Mouse (Mus musculus) lung, embryonic 14.5 days (tissue): ENCODE measurements around the gene F3. TPM values are rescaled to one million over a fixed set of nuclear protein-coding genes. Genes with fewer than 3 reads are reported as not detected.

Experiments used
- ATAC-seq: fragments of 200-750 bp; cut with Nextera tagmentation; 2 replicates; pipeline ENCODE4 v1.8.0; 2017; ENCODE audit warnings: mild to moderate bottlenecking, moderate TSS enrichment, moderate library complexity; ENCODE audit not compliant: insufficient read depth
- DNase-seq: peaks from one replicate; pipeline ENCODE4 v3.0.0-alpha.2; 2015
- H3K27ac ChIP-seq: fragments of 300-500 bp; sonication (generic); 2 replicates; pipeline ENCODE4 v1.5.1; 2014; ENCODE audit warnings: low read depth, mild to moderate bottlenecking, moderate library complexity
- H3K27me3 ChIP-seq: fragments of 300-500 bp; sonication (generic); 2 replicates; pipeline ENCODE4 v1.6.1; 2014; ENCODE audit warnings: low read length, control low read depth; ENCODE audit not compliant: insufficient read depth
- H3K36me3 ChIP-seq: fragments of 300-500 bp; sonication (generic); 2 replicates; pipeline ENCODE4 v1.6.1; 2014; ENCODE audit warnings: control low read depth; ENCODE audit not compliant: insufficient read depth
- H3K4me1 ChIP-seq: fragments of 300-500 bp; sonication (generic); 2 replicates; pipeline ENCODE4 v1.6.1; 2014; ENCODE audit warnings: antibody characterized with exemption, control low read depth; ENCODE audit not compliant: insufficient read depth
- H3K4me2 ChIP-seq: fragments of 300-500 bp; sonication (generic); 2 replicates; pipeline ENCODE4 v1.6.1; 2014; ENCODE audit warnings: mild to moderate bottlenecking
- H3K4me3 ChIP-seq: fragments of 300-500 bp; sonication (generic); 2 replicates; pipeline ENCODE4 v1.5.1; 2014; ENCODE audit warnings: low read depth, low read length
- H3K9ac ChIP-seq: fragments of 300-500 bp; sonication (generic); 2 replicates; pipeline ENCODE4 v1.6.1; 2014
- H3K9me3 ChIP-seq: fragments of 300-500 bp; sonication (generic); 2 replicates; pipeline ENCODE4 v1.6.1; 2016; ENCODE audit warnings: low read depth, low read length, control low read depth
- CTCF ChIP-seq: IDR thresholded peaks from 2 replicates; pipeline ENCODE4 v1.5.1; 2016; ENCODE audit warnings: antibody characterized with exemption, low read depth
- WGBS: fragments of 180-500 bp; shearing (Covaris S2); extraction: QIAGEN DNeasy Blood & Tissue Kit; methylation state at CpG from one replicate; pipeline ENCODE4 v1.1.7; 2014; 5-methylcytosine and 5-hydroxymethylcytosine counted together
- polyA plus RNA-seq: library from polyadenylated mRNA; unstranded; fragments of >200 nt; fragmentation: Nextera tagmentation; extraction: Ambion mirVana; gene quantifications from 2 replicates; pipeline ENCODE4 v1.2.1, GENCODE M21; 2014

F3 gene
- polyA plus RNA-seq, 1 experiment from 2014 or later = 16.1 TPM

GRCm38 (mm10) chr3:121684963-121685362, 38.4 kb upstream of the F3 start:
- Histone ChIP-seq H3K4me3 (no peak overlapping the region), H3K4me1 (peaks cover 6% of the 10 kb centered on the region; the same call in 1 of the 2 replicates), H3K9me3 (no peaks in the 10 kb centered on the region), H3K36me3 (no peaks in the 10 kb centered on the region), H3K27ac (no peak overlapping the region), H3K27me3 (no peaks in the 10 kb centered on the region), H3K4me2 (no peak overlapping the region), H3K9ac (no peak overlapping the region)
- WGBS = 50% methylated on average over 4 of the region's 4 CpGs
- DNase-seq (no peak), ATAC-seq (no peak)
- TF ChIP-seq CTCF = no peak

GRCm38 (mm10) chr3:121685985-121686384, 37.4 kb upstream of the F3 start:
- Histone ChIP-seq H3K27ac (no peak overlapping the region), H3K4me1 (0 out of 2 replicates have a peak, but pooled peaks cover 5% of the 10 kb centered on the region), H3K9ac (no peak overlapping the region), H3K4me2 (no peak overlapping the region), H3K4me3 (no peak overlapping the region), H3K36me3 (no peaks in the 10 kb centered on the region), H3K9me3 (no peaks in the 10 kb centered on the region), H3K27me3 (no peaks in the 10 kb centered on the region)
- TF ChIP-seq CTCF = no peak
- 63% methylated on average over 1 of the region's 1 CpGs for WGBS
- ATAC-seq (no peak), DNase-seq (no peak)

GRCm38 (mm10) chr3:121686408-121686911, 36.9 kb upstream of the F3 start:
- Histone ChIP-seq H3K9ac (no peak overlapping the region), H3K36me3 (no peaks in the 10 kb centered on the region), H3K27me3 (no peaks in the 10 kb centered on the region), H3K9me3 (no peaks in the 10 kb centered on the region), H3K27ac (no peak overlapping the region), H3K4me3 (no peak overlapping the region), H3K4me1 (0 out of 2 replicates have a peak, but pooled peaks cover 5% of the 10 kb centered on the region), H3K4me2 (no peak overlapping the region)
- no peak for TF ChIP-seq CTCF
- WGBS = 82% methylated on average over 4 of the region's 4 CpGs
- DNase-seq (no peak), ATAC-seq (no peak)

GRCm38 (mm10) chr3:121687741-121688140, 35.6 kb upstream of the F3 start:
- no peak for TF ChIP-seq CTCF
- no peaks in the 10 kb centered on the region for H3K36me3 ChIP-seq
- ATAC-seq (no peak), DNase-seq (no peak)
- H3K4me2 ChIP-seq = no peak overlapping the region
- no peaks in the 10 kb centered on the region for H3K27me3 ChIP-seq
- H3K4me3 ChIP-seq = no peak overlapping the region
- no peak overlapping the region for H3K9ac ChIP-seq
- WGBS = 64% methylated on average over 3 of the region's 3 CpGs
- 0 out of 2 replicates have a peak, but pooled peaks cover 5% of the 10 kb centered on the region for H3K4me1 ChIP-seq
- H3K27ac ChIP-seq = no peak overlapping the region
- no peaks in the 10 kb centered on the region for H3K9me3 ChIP-seq

GRCm38 (mm10) chr3:121689029-121689428, 34.3 kb upstream of the F3 start:
- H3K4me2 ChIP-seq = no peak overlapping the region
- no peaks in the 10 kb centered on the region for H3K9me3 ChIP-seq
- 44% methylated on average over 5 of the region's 5 CpGs for WGBS
- DNase-seq (no peak), ATAC-seq (no peak)
- no peak overlapping the region for H3K4me3 ChIP-seq
- 0 out of 2 replicates have a peak, but pooled peaks cover 5% of the 10 kb centered on the region for H3K4me1 ChIP-seq
- H3K27me3 ChIP-seq = no peaks in the 10 kb centered on the region
- no peak overlapping the region for H3K9ac ChIP-seq
- no peaks in the 10 kb centered on the region for H3K36me3 ChIP-seq
- H3K27ac ChIP-seq = no peak overlapping the region
- TF ChIP-seq CTCF = no peak

GRCm38 (mm10) chr3:121689697-121690096, 33.6 kb upstream of the F3 start:
- no peak overlapping the region for H3K4me2 ChIP-seq
- ATAC-seq (no peak), DNase-seq (no peak)
- H3K9ac ChIP-seq = no peak overlapping the region
- H3K27me3 ChIP-seq = no peaks in the 10 kb centered on the region
- 0 out of 2 replicates have a peak, but pooled peaks cover under 1% of the 10 kb centered on the region for H3K4me1 ChIP-seq
- no peaks in the 10 kb centered on the region for H3K36me3 ChIP-seq
- no peak for TF ChIP-seq CTCF
- 82% methylated on average over 3 of the region's 3 CpGs for WGBS
- H3K4me3 ChIP-seq = no peak overlapping the region
- H3K27ac ChIP-seq = no peak overlapping the region
- no peaks in the 10 kb centered on the region for H3K9me3 ChIP-seq

GRCm38 (mm10) chr3:121693001-121693730, 30.2 kb upstream of the F3 start:
- H3K4me2 ChIP-seq = no peak overlapping the region
- no peak overlapping the region for H3K27ac ChIP-seq
- no peak overlapping the region for H3K4me3 ChIP-seq
- ATAC-seq (no peak), DNase-seq (no peak)
- 61% methylated on average over 13 of the region's 13 CpGs for WGBS
- H3K9me3 ChIP-seq = no peaks in the 10 kb centered on the region
- no peaks in the 10 kb centered on the region for H3K4me1 ChIP-seq
- no peak for TF ChIP-seq CTCF
- no peaks in the 10 kb centered on the region for H3K27me3 ChIP-seq
- H3K9ac ChIP-seq = no peak overlapping the region
- no peaks in the 10 kb centered on the region for H3K36me3 ChIP-seq
